Mouse (Mus musculus) olfactory bulb, adult 2 months (tissue): ENCODE measurements around the gene Tbc1d19. TPM values are rescaled to one million over a fixed set of nuclear protein-coding genes. Genes with fewer than 3 reads are reported as not detected.

Source experiments
- H3K27ac ChIP-seq: fragments of 200-500 bp; 2 replicates; pipeline ENCODE4 v1.5.1; 2012; ENCODE audit warnings: low read depth, low read length; ENCODE audit not compliant: insufficient read depth
- H3K4me1 ChIP-seq: fragments of 200-500 bp; 2 replicates; pipeline ENCODE4 v1.6.1; 2012; ENCODE audit warnings: low read length; ENCODE audit not compliant: control insufficient read depth, insufficient read depth
- H3K4me3 ChIP-seq: fragments of 200-500 bp; 2 replicates; pipeline ENCODE4 v1.5.1; 2012; ENCODE audit warnings: mild to moderate bottlenecking, low read depth, low read length, moderate library complexity; ENCODE audit not compliant: insufficient read depth
- CTCF ChIP-seq: fragments of 200-500 bp; IDR thresholded peaks from 2 replicates; pipeline ENCODE4 v1.5.1; 2012; ENCODE audit warnings: low read depth, mild to moderate bottlenecking, low read length, moderate library complexity; ENCODE audit not compliant: insufficient read depth
- POLR2A ChIP-seq: fragments of 200-500 bp; IDR thresholded peaks from 2 replicates; pipeline ENCODE4 v1.6.1; 2012; ENCODE audit warnings: mild to moderate bottlenecking, low read depth, low read length, moderate library complexity; ENCODE audit not compliant: insufficient read depth
- WGBS: fragments of 180-500 bp; shearing (Covaris S2); methylation state at CpG from one replicate; pipeline ENCODE4 v1.1.7; 2018; 5-methylcytosine and 5-hydroxymethylcytosine counted together
- polyA plus RNA-seq: library from polyadenylated mRNA; stranded (reverse); fragments of >200 nt; gene quantifications from 2 replicates; pipeline ENCODE4 v1.2.4, GENCODE M21; 2012; ENCODE audit warnings: low replicate concordance; ENCODE audit not compliant: missing spikeins, insufficient read depth, insufficient read length

Gene Tbc1d19
- polyA plus RNA-seq, 1 experiment = not detected

DNA sequence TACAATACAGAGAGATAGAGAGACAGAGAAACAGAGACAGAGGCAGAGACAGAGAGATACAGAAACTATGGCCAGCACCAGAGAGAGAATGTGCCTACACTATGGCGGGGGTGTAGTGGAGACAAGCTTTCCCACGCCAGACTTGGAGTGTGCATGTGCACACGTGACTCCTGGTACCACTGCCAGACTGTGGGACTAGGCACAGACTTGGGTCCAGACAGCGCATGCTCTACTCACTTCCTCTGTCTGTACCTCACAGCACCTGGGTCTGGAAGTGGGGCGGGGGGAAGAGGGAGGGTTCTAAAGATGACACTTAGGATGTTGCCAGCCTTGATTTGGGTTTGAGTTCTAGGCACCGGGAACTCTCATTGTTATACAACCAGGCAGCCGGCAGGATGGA is 118.5 kb downstream of the Tbc1d19 start:
- Histone ChIP-seq H3K4me1 (no peaks in the 10 kb centered on the region), H3K27ac (no peak overlapping the region), H3K4me3 (no peak overlapping the region)
- WGBS = 87% methylated on average over 7 of the region's 7 CpGs
- TF ChIP-seq CTCF (no peak), POLR2A (no peak)

DNA sequence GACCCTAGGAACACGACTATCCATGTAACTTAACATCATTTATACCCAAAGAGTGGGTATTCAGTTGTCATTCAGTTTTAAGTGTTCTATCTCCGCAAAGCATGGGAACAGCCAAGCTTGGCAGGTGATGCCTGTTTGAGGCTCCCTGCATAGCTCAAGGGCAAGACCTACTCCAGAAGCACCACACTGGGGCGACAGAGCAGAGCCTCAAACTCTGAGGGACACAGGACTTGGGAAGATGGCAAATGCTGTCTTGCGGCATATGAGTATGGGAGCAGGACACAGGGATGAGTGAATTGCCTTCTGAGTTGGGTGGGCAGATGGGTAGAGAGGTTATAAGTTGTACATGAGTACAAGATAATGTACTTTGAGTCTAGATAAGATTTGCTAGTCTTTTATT is 119.1 kb downstream of the Tbc1d19 start:
- H3K4me1 ChIP-seq = no peaks in the 10 kb centered on the region
- 83% methylated on average over 4 of the region's 4 CpGs for WGBS
- TF ChIP-seq POLR2A = no peak
- no peak for TF ChIP-seq CTCF

DNA sequence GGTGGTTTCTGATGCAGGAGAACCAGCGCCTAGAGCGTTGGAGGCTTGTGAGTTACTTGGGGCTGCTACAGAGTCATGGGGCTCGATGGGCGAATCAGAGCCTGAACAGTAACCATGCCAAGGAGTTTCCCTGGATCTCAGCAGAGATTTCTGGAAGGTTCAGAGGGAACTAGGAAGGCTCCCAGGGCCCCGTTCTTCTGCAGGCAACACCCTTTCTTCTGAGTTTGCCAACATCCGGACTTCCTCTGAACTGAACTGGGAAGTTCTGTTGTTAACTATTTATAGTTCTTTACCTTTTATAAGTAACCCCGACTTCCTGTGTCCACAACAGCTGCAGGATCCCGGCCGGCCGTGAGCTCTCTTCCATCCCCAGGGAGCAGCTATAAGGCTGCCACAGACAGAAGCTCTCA is 119.8 kb downstream of the Tbc1d19 start:
- Histone ChIP-seq H3K4me1 (no peaks in the 10 kb centered on the region), H3K27ac (no peak overlapping the region), H3K4me3 (no peak overlapping the region)
- WGBS = 83% methylated on average over 10 of the region's 10 CpGs
- TF ChIP-seq CTCF (no peak), POLR2A (no peak)

More for the DNA sequence above, 119.1 kb downstream of the Tbc1d19 start:
- Histone ChIP-seq H3K4me3 (no peak overlapping the region), H3K27ac (no peak overlapping the region)

DNA sequence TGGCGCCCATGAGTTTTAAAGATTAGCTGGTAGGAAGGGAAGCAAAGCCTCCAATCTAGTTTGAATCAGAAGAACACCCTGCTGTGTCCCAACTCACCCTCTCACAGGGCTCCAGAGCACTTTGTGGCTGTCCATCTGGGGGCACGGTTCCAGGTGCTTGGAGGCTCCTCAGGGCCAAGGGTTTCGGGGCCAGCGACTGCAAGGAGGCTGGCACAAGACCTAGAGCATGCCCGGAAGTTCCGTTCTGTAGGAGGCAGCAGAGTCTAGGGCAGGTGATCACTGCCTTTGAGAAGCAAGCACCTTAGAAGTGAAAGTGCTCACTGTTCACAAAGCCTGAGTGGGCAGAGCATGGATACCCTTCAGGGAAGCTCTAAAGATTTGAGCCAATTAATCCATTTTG is 120.4 kb downstream of the Tbc1d19 start:
- TF ChIP-seq CTCF (no peak), POLR2A (no peak)
- 88% methylated on average over 6 of the region's 6 CpGs for WGBS
- H3K4me3 ChIP-seq = no peak overlapping the region
- H3K4me1 ChIP-seq = no peaks in the 10 kb centered on the region
- H3K27ac ChIP-seq = no peak overlapping the region

DNA sequence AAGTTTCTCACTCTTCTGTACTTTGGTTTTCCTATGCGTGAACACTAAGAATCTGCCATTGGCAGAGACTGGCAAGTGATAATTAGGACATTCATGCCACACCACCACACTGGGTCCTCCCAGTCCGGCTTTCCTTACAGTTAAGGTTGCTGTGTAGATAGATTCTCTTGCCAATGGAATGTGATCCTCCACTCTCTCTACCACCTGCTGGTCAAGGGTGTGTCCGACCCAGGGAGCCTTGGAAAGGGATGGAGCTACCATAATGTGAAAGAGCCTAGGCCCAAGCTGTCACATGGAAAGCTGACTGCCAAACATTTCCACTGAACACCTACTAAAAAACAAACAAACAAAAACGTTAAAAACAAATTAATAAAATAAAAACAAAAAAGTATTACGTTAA is 121.6 kb downstream of the Tbc1d19 start:
- Histone ChIP-seq H3K4me3 (no peak overlapping the region), H3K4me1 (no peaks in the 10 kb centered on the region), H3K27ac (no peak overlapping the region)
- TF ChIP-seq CTCF (no peak), POLR2A (no peak)
- WGBS = 87% methylated on average over 5 of the region's 5 CpGs

DNA sequence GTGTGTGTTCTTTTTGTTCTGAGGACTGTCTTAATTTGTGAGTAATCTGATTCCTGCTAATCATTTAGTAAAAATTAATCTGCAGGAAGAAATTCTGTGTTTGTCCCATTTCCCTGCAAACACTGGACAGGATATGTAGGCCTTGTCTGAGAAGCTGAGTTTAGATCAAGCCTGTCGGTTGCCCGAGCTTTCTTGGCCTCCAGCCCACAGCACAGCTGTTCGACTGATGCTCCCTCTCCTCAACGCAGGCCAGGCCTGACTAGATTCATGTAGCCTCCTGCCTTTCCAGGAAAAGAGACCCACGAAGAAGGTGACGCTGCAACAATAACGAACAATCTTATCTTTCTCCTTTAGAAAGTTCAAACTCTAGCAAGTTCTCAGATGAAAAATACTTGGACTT is 124.2 kb downstream of the Tbc1d19 start:
- 47% methylated on average over 7 of the region's 7 CpGs for whole genome bisulfite sequencing
- no peaks in the 10 kb centered on the region for H3K4me1 ChIP-seq
- H3K27ac ChIP-seq = no peak overlapping the region
- no peak overlapping the region for H3K4me3 ChIP-seq
- no peak for TF ChIP-seq POLR2A
- no peak for TF ChIP-seq CTCF

DNA sequence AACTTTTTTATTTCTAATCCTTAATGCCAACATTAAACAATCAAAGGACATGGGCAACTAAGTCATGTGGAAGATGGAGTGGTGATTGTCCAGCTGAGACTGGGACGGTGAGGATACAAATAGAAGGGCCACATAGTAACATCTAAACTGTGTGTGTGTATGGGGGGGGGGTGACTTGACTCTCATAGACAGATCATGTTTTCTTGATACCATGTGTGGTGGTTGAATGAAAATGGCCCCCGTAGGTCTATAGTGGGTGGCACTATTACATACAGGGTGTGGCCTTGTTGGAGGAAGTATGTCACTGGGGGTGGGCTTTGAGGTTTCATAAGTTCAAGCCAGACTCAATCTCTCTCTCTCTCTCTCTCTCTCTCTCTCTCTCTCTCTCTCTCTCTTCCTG is 124.6 kb downstream of the Tbc1d19 start:
- Histone ChIP-seq H3K4me3 (no peak overlapping the region), H3K4me1 (no peaks in the 10 kb centered on the region), H3K27ac (no peak overlapping the region)
- TF ChIP-seq CTCF = no peak
- TF ChIP-seq POLR2A = no peak
- 92% methylated on average over 2 of the region's 2 CpGs for WGBS

DNA sequence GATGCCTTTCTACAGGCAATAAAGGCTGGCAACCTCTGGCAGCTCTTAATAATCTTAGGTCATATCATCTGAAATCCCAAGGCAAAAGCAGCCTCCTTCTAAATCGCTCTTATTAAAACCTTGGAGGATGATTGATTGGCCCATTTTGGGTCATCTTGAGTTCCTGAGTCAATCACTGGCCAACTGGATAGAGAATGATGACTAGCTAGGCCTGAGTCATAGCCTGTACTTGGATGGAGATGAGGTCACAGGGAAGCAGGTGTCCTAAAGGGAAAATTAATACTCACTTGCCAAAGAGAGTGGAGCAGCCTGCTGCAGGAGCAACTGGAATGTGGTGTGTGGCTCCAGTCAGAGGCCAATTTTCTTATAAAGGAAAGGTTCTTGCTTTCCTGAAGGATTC is 125.4 kb downstream of the Tbc1d19 start:
- no peaks in the 10 kb centered on the region for H3K4me1 ChIP-seq
- TF ChIP-seq CTCF (no peak), POLR2A (no peak)
- no peak overlapping the region for H3K27ac ChIP-seq
- WGBS = 98% methylated on average over 1 of the region's 1 CpGs
- H3K4me3 ChIP-seq = no peak overlapping the region

DNA sequence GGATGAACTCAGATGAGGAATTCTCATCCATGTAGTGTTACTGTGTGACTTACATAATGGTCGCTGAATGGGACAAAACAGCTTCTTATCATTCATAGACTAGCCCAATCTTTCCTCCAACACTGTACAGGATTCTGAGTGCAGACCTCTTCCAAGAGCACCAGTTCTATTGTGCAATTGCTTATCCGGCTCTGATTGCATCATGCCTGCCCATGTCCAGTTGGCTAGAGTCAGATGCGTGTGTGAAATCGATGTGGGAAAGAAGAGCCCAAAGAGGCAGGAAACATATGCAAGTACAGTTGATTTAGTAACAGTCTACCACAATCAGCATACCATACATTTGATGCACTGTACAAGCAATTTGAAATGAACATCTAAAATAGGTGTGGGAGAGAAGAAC is 127.8 kb downstream of the Tbc1d19 start:
- peaks cover under 1% of the 10 kb centered on the region for H3K4me1 ChIP-seq
- TF ChIP-seq POLR2A (no peak), CTCF (no peak)
- no peak overlapping the region for H3K4me3 ChIP-seq
- H3K27ac ChIP-seq = no peak overlapping the region
- 89% methylated on average over 4 of the region's 4 CpGs for WGBS

DNA sequence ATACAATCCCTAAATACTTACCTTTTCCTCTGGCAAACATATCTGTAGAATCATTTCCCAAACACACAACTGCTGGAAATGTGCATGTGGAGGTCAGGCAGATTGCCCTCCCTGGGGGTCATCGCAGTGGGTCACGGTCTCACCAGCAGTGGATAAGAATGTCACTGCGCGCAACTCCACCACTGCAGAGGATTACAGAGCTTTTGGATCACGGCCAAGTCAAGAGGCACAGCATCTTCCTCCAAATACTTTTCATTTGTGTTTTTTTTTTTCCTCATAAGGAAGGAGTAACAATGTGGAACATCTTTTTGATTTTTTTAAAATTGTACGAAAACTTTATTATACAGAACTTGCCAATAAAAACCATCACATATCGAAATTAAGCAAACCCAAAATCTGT is 129.6 kb downstream of the Tbc1d19 start:
- Histone ChIP-seq H3K4me3 (no peak overlapping the region), H3K27ac (no peak overlapping the region), H3K4me1 (peaks cover 6% of the 10 kb centered on the region)
- TF ChIP-seq POLR2A (no peak), CTCF (no peak)
- WGBS = 80% methylated on average over 7 of the region's 7 CpGs
